Mouse (Mus musculus) forebrain, embryonic 11.5 days (tissue): ENCODE results near the gene Upk3bl. TPM values are rescaled to one million over a fixed set of nuclear protein-coding genes. Genes with fewer than 3 reads are reported as not detected.

Experiments
- ATAC-seq: fragments of 200-750 bp; cut with Nextera tagmentation; replicated peaks from 2 replicates; pipeline ENCODE4 v1.8.0; 2017; ENCODE audit warnings: moderate TSS enrichment; ENCODE audit not compliant: low FRiP score
- DNase-seq: peaks from one replicate; pipeline ENCODE4 v3.0.0-alpha.2; 2017; ENCODE audit warnings: low spot score
- H3K27ac ChIP-seq: fragments of 300-500 bp; sonication (generic); 2 replicates; pipeline ENCODE4 v1.5.1; 2014; ENCODE audit warnings: low read depth, low read length
- H3K27me3 ChIP-seq: fragments of 300-500 bp; sonication (generic); 2 replicates; pipeline ENCODE4 v1.6.1; 2014; ENCODE audit warnings: mild to moderate bottlenecking, low read length, mixed read lengths; ENCODE audit not compliant: control insufficient read depth, insufficient read depth
- H3K36me3 ChIP-seq: fragments of 300-500 bp; sonication (generic); 2 replicates; pipeline ENCODE4 v1.6.1; 2014; ENCODE audit warnings: mild to moderate bottlenecking, low read length, moderate library complexity, mixed read lengths; ENCODE audit not compliant: control insufficient read depth, insufficient read depth
- H3K4me1 ChIP-seq: fragments of 300-500 bp; sonication (generic); replicated peaks from 2 replicates; pipeline ENCODE4 v1.6.1; 2014; ENCODE audit warnings: low read length, mixed read lengths; ENCODE audit not compliant: control insufficient read depth, insufficient read depth
- H3K4me2 ChIP-seq: fragments of 300-500 bp; sonication (generic); 2 replicates; pipeline ENCODE4 v1.6.1; 2014; ENCODE audit warnings: low read depth, mild to moderate bottlenecking, low read length, moderate library complexity, mixed read lengths; ENCODE audit not compliant: severe bottlenecking
- H3K4me3 ChIP-seq: fragments of 300-500 bp; sonication (generic); 2 replicates; pipeline ENCODE4 v1.5.1; 2014; ENCODE audit warnings: low read depth, low read length
- H3K9ac ChIP-seq: fragments of 300-500 bp; sonication (generic); 2 replicates; pipeline ENCODE4 v1.6.1; 2014; ENCODE audit warnings: low read length
- H3K9me3 ChIP-seq: fragments of 300-500 bp; sonication (generic); 2 replicates; pipeline ENCODE4 v1.6.1; 2016; ENCODE audit warnings: low read length, mixed read lengths; ENCODE audit not compliant: control insufficient read depth
- WGBS: fragments of 180-500 bp; shearing (Covaris S2); extraction: QIAGEN DNeasy Blood & Tissue Kit; methylation state at CpG from one replicate; pipeline ENCODE4 v1.1.7; 2014; 5-methylcytosine and 5-hydroxymethylcytosine counted together
- polyA plus RNA-seq: library from polyadenylated mRNA; unstranded; fragments of >200 nt; fragmentation: Nextera tagmentation; extraction: Ambion mirVana; gene quantifications from 2 replicates; pipeline ENCODE4 v1.2.1, GENCODE M21; 2014

The Upk3bl gene
- polyA plus RNA-seq, 1 experiment from 2014 or later = 0.80 TPM

GRCm38 (mm10) chr5:136084891-136085651, 30.8 kb downstream of the Upk3bl start:
- peaks cover 15% of the 10 kb centered on the region; the same call in 1 of the 2 replicates for H3K4me1 ChIP-seq
- no peak overlapping the region for H3K27ac ChIP-seq
- no peaks in the 10 kb centered on the region for H3K9me3 ChIP-seq
- DNase-seq = peak; percentile 73
- peaks cover 7% of the 10 kb centered on the region; the same call in 1 of the 2 replicates for H3K27me3 ChIP-seq
- peak overlapping the region; percentile 48 for H3K4me3 ChIP-seq
- H3K4me2 ChIP-seq = peak overlapping the region; percentile 29
- no peak overlapping the region; the same call in none of the 2 replicates for H3K9ac ChIP-seq
- 5% methylated on average over 21 of the region's 21 CpGs for WGBS
- 0 out of 2 replicates have a peak, but pooled peaks have one; percentile 11 for ATAC-seq
- H3K36me3 ChIP-seq = no peaks in the 10 kb centered on the region

GRCm38 (mm10) chr5:136086290-136086689, 32.0 kb downstream of the Upk3bl start:
- ATAC-seq = no peak
- H3K4me1 ChIP-seq = peaks cover 15% of the 10 kb centered on the region; the same call in 1 of the 2 replicates

GRCm38 (mm10) chr5:136088821-136089575, 34.7 kb downstream of the Upk3bl start:
- Histone ChIP-seq H3K9ac (no peak overlapping the region), H3K9me3 (no peaks in the 10 kb centered on the region), H3K4me3 (no peak overlapping the region), H3K27ac (no peak overlapping the region), H3K27me3 (peaks cover 7% of the 10 kb centered on the region; the same call in 1 of the 2 replicates), H3K4me1 (peaks cover 13% of the 10 kb centered on the region; the same call in 1 of the 2 replicates), H3K4me2 (no peak overlapping the region), H3K36me3 (no peaks in the 10 kb centered on the region)
- WGBS = 16% methylated on average over 14 of the region's 14 CpGs
- ATAC-seq (no peak), DNase-seq (no peak)

More at GRCm38 (mm10) chr5:136086290-136086689, 32.0 kb downstream of the Upk3bl start:
- Histone ChIP-seq H3K27ac (no peak overlapping the region), H3K4me3 (no peak overlapping the region), H3K27me3 (peaks cover 7% of the 10 kb centered on the region; the same call in 1 of the 2 replicates), H3K9ac (no peak overlapping the region), H3K9me3 (no peaks in the 10 kb centered on the region), H3K4me2 (no peak overlapping the region), H3K36me3 (no peaks in the 10 kb centered on the region)
- no peak for DNase-seq
- 83% methylated on average over 8 of the region's 8 CpGs for WGBS

GRCm38 (mm10) chr5:136091927-136092326, 37.6 kb downstream of the Upk3bl start:
- no peak for DNase-seq
- WGBS = 66% methylated on average over 5 of the region's 5 CpGs
- no peak overlapping the region for H3K9ac ChIP-seq

GRCm38 (mm10) chr5:136094249-136095010, 40.1 kb downstream of the Upk3bl start:
- Histone ChIP-seq H3K4me3 (no peak overlapping the region), H3K4me2 (no peak overlapping the region), H3K9ac (no peak overlapping the region), H3K9me3 (no peaks in the 10 kb centered on the region), H3K4me1 (no peaks in the 10 kb centered on the region), H3K27ac (no peak overlapping the region), H3K27me3 (no peaks in the 10 kb centered on the region), H3K36me3 (no peaks in the 10 kb centered on the region)
- ATAC-seq (no peak), DNase-seq (no peak)
- 68% methylated on average over 8 of the region's 8 CpGs for WGBS

More at GRCm38 (mm10) chr5:136091927-136092326, 37.6 kb downstream of the Upk3bl start:
- H3K4me3 ChIP-seq = no peak overlapping the region
- H3K4me1 ChIP-seq = no peaks in the 10 kb centered on the region
- no peak overlapping the region for H3K27ac ChIP-seq
- H3K4me2 ChIP-seq = no peak overlapping the region
- H3K36me3 ChIP-seq = no peaks in the 10 kb centered on the region
- no peaks in the 10 kb centered on the region for H3K27me3 ChIP-seq
- no peak for ATAC-seq
- no peaks in the 10 kb centered on the region for H3K9me3 ChIP-seq

GRCm38 (mm10) chr5:136095089-136095488, 40.8 kb downstream of the Upk3bl start:
- no peak overlapping the region for H3K9ac ChIP-seq
- ATAC-seq (no peak), DNase-seq (no peak)
- no peak overlapping the region for H3K27ac ChIP-seq
- no peak overlapping the region for H3K4me2 ChIP-seq
- H3K4me1 ChIP-seq = no peaks in the 10 kb centered on the region
- no peaks in the 10 kb centered on the region for H3K36me3 ChIP-seq
- H3K27me3 ChIP-seq = no peaks in the 10 kb centered on the region
- 72% methylated on average over 7 of the region's 7 CpGs for WGBS
- no peaks in the 10 kb centered on the region for H3K9me3 ChIP-seq
- no peak overlapping the region for H3K4me3 ChIP-seq

- no peak overlapping the region for H3K4me2 ChIP-seq
- WGBS = 85% methylated on average over 10 of the region's 10 CpGs
- DNase-seq (no peak), ATAC-seq (no peak)
- no peak overlapping the region for H3K9ac ChIP-seq
- H3K9me3 ChIP-seq = no peaks in the 10 kb centered on the region
- H3K27me3 ChIP-seq = peaks cover 3% of the 10 kb centered on the region; the same call in 1 of the 2 replicates
- 0 out of 2 replicates have a peak, but pooled peaks cover 1% of the 10 kb centered on the region for H3K4me1 ChIP-seq
- H3K27ac ChIP-seq = no peak overlapping the region
- H3K36me3 ChIP-seq = no peaks in the 10 kb centered on the region
- H3K4me3 ChIP-seq = no peak overlapping the region
Observed at GRCm38 (mm10) chr5:136098536-136098935, 44.2 kb downstream of the Upk3bl start.
